Mouse (Mus musculus) ES-Bruce4 (cell line): ENCODE data around the gene Prdm16.

Source experiments
- CTCF ChIP-seq: IDR thresholded peaks from one replicate; pipeline ENCODE4 v1.8.1; 2011; ENCODE audit warnings: low read depth, low read length
- POLR2A ChIP-seq: IDR thresholded peaks from one replicate; pipeline ENCODE4 v1.8.1; 2011; ENCODE audit warnings: low read length; ENCODE audit not compliant: insufficient read depth

DNA sequence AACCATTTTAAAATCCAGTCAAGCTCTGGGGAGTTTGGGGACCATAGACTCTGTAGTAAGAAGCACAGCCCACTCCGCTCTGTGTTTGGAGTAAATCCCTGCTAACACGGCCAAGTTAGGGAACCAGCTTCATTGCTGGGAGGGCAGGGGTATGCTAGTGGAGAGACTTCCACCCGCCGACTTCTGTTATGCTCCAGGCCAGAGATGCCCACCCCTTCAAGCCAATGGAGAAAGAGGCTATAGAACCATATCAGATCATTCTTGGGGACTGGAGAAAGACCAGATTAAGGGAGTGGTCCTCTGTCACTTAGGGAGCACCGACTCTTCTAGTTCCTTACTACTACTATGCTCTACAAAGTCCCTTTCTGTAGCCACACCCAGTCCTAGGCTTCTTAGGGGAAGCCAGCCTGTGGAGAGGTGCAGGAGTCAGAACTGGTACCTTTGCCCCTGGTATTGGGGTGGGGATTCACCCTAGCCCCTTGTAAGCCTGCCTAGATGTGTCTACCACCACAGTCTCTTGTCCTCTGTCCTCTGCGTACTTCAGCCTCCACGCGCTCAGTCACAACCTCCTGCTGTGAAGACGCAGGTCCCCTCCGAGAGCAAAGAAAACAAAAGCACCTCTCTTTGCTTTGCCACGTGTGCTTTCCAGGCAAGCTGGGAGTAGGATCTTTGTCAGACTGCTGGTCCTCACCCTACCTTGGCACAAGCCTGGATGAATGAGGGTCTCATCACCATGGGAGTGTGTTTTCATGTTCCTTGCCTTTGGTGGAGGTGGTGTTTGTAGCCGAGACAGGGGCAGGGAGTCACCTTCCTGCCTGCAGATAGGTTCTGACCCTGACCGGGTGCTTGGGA is 3.1 kb upstream of the Prdm16 start:
- TF ChIP-seq CTCF (no peak), POLR2A (no peak)
